Mouse (Mus musculus): ENCODE data around the gene Pcbd1.

- TF ChIP-seq POLR2A (IDR thresholded peaks at IDR 0.05; ENCODE audit: low read depth, low read length) (no peak), CTCF (IDR thresholded peaks at IDR 0.05; ENCODE audit: borderline replicate concordance, insufficient read depth, low read length) (no peak)
These were observed 23.7 kb upstream of the Pcbd1 start for GRCm38 (mm10) chr10:61065287-61066005.
